Mouse (Mus musculus) left cerebral cortex, adult 9 months (tissue): ENCODE results near the gene Agtr1a.

Source experiments
- DNase-seq, 2 experiments: peaks; one replicate each; pipeline ENCODE4 v3.0.0; 2022; ENCODE audit warnings: low spot score in 2 of 2

Agtr1a gene

DNA sequence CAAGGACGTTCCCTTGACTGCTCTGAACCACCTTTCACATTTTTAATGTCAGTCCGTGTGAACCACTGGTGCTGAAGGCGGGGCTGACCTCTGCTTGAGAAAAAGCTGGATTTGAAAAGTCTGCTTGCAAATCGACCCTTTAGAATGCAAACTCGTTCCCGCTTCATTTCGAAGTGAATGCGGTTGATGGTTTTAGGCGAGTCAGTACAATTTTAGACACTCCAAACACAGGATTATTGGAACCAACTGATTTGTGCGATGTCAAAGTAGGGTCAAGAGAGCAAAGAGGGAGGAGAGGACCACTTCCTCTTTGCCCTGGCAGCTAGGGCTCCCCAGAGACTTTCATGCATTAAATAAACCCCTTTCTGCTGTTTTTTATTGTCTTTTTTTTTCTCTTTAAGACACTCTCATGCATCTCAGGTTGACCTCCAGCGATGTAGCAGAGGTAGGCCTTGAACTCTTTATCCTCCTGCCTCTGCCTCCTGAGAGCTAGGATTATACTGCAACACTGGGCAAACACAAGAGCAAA is 27.9 kb downstream of the Agtr1a start:
- DNase-seq: no peak

DNA sequence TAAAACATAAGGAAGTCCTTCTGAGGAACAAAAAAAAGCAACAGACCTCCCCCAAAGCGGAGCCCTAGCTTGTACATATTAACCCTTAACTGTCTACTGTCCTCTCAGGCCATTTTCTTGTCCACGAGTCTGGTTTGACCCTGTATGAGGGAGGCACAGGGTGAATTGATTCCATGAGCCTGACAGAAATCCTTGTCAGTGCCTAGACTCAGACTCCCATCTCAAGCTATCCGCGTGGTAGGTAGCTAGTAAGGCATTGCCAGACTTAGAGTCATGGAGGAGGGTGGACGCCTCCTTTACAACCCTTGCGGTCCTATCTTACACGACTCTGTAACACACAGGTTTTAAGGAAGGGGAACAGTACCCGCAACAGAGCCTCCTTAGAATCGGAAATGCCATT is 28.5 kb downstream of the Agtr1a start:
- no peak for DNase-seq

DNA sequence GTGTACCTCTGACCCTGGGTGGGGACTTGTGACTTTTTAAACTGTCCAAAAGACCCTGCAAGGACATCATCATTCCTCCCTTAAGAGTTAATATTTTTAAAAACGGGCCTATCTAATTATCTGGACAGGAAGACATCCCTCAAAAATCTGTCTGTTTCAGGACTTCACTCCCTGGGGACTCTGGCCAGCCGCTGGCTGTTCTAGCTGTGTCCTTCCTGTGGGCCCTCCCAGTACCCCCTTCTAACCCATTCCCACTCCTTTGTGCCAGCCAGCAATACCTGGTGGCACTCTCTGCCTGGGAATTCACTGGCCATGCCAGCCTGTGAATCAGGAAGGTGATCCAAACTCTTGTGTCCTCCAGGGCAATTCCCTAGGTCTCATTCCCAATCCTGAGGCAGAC is 29.1 kb downstream of the Agtr1a start:
- no peak for DNase-seq

DNA sequence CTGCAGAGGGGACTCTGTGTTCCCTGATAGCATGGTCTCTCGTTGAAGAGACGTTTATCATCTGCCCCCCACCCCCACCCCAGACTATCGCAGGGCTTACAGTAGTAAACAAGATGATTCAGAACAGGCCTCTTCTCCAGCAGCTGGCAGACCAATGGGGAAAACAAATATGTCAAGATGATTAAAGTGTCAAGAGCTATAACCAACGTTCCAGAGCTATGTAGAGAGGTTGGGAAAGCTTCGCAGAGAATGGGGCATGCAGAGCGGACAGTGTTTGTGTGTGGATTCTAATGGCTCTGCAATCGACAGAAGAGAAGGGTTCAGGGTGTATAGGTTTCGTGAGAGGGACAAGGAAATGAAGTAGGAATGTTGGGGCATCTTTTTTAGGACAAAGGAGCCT is 31.9 kb downstream of the Agtr1a start:
- DNase-seq: no peak

DNA sequence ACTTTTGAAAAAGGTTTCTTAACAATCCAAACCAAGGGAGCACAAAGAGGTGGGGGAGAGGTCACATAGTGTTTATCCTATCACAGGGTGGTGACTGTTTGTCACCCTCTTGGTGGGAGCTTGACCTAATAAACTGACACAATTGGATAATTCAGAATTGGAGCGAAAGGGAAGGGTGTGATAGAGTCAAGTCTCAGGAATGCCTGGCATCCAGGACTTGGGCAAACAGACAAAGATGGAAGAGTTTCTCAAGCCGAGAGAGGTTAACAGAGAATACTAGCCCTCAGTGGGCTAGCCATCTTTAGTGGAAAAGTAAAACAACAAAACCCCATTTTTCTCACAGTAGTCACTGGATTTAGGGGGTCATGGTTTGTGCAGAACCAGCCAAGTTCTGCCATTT is 32.5 kb downstream of the Agtr1a start:
- no peak for DNase-seq

DNA sequence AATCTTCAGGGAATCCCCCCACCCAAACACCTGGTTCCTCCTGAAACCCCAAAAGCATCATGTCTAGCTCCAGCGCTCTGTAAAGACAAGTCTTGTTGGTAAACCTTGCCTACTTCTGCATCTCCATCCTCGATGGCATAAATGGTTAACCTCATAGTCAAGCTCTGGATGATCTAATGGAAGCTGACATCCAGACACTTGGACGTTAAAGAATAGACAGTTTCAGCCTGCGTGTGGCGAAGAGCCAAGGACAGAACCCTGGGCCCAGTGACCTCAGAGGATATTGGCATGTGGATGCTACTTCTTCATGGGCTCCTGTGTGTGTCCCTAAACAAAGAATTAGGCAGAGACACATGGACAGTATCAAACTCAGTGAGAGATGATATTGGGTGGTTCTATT is 42.6 kb downstream of the Agtr1a start:
- DNase-seq: no peak

DNA sequence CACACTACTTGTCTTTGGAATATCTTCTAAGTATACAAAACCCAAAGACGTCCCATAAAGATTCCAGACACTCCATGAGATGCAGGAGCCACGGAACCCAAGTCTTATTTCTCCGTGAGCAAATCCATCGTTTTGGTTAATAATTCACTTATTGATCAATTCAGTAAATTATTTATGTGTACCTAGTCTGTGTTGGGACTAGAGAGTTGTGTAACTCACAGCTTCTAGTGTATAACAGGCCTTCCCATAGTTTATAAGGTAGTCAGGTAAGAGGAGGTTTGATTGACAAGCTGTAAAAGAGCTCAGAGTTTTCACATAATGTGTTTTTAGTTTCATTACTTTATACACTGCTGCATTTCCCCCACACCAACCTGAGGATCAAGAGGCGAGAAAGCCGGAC is 48.9 kb downstream of the Agtr1a start:
- no peak for DNase-seq

DNA sequence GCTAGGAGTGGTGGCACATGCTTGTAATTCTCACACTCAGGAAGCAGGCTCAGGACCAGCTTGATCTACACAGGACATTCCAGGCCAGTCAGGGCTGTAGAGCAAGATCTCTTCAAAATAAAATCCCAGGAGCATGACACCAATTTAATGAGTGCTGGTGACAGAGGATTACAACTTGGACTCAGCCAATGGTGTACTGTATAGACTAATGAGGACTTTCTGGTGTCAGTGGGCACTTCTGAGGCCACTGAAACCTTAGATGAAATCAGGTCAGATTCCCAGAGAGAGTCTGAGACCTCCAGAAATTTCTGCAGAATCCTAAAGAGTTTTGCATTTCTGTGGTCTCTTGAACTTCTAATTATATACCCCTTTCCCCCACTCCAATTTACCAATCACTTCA is 57.9 kb downstream of the Agtr1a start:
- DNase-seq: no peak

DNA sequence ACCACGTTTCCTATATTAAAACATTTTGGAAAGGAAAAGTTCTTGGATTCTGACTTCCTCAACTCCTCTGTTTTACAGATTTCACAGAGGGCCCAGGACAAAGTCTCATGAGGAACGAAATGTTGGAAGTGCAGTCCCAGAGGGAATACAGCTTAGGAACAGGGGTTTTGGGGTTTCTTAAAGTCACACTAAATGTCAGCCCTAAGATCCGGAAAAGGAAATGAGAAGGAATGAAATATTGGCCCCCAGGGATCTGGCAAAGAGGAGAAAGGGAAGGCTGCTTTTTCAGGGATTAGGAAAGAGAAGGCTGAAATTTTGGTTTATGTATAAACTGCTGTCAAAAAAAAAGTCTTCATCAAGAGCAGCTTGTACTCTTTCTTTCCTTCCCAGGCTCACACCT is 60.2 kb downstream of the Agtr1a start:
- no peak for DNase-seq

DNA sequence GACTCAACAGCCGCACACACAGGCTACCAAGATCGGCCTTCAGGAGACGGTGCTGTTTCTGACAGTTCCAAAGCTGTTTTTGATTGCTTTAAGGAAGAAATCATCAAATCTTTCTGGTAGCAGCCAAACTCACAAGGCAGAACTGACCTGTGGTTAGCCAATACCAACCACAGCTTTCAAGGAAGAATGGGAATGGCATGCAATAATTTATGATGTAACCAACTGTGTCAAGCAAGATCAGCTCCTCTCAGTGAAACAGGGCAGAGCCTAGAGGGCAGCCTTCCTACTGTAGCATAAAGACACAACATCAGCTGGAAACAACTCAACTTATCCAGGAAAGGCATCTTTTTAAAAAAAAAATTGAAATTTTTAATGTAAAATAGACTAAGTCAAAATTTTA is 62.6 kb downstream of the Agtr1a start:
- DNase-seq: no peak

DNA sequence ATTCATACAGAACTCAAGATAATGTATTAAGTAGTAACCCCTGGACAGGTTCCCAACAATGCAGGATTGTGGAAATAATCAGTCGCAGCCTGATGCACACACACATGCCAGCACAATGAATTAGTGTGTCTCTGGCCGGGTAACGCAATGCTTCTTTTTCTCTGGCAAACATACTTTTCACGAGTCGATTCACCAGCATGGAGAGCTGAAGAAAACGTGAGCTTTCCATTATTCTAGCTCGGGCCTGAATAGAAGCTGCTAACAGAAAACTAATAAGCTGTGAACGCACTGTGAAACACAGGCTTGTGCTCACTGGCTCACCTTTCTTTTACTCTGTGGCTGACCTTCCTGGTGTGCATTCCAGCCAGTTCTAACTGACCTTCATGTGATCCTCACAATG is 64.4 kb downstream of the Agtr1a start:
- no peak for DNase-seq

DNA sequence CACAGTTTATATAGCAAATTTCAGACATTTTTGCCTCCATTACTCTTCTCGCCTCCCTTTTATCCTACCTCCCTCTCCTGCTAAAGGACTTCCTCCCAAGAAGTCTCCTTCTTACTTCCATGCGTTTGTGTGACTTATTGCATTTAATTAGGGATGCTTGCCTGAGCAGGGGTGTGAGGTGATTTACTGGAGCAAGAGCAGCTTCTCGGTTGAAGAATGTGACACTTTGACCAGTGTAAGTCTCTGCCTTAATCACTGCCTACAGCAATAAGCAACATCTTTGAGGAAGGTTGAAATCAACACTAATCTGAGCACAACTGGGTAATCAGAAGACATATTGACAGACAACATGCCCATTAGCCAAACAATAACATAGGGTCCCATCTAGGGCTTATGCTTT is 67.6 kb downstream of the Agtr1a start:
- DNase-seq: no peak

DNA sequence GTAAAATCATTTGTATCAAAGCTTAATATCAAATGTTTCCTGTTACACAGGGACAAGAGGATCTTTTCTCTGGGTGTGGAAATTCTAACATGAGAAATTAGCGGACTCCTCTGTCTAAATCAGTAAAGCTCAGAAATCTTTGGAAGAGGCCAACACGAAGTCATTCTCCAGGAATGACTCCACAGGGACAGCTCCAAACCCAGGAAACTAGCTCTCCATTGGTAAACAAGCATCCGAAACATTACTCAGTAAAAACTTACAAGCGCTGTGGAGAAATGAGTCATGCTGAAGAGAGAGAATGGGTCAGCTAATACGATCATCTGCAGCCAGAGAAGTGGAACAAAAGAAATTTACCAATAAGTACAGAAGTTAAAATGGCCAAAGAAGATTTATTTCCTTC is 82.4 kb downstream of the Agtr1a start:
- DNase-seq: no peak

DNA sequence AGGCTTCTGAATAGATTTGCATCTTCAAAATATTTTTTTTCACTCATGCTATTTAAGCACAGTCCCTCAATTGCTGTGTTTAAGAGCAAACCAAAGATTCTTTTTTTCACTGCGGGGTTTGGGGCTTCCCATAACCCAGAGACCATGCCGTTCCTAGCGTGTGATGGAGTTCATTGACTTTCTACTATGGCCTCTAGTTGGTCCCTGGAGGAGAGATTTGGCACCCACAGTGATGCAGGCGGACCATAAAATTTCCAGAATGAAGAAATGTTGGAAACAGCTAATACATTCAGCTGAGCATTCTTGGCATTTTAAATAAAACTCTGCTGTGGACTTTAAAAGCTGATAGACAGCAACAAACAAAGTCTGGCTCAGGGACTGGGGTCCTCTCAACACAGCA is 90.8 kb downstream of the Agtr1a start:
- no peak for DNase-seq

DNA sequence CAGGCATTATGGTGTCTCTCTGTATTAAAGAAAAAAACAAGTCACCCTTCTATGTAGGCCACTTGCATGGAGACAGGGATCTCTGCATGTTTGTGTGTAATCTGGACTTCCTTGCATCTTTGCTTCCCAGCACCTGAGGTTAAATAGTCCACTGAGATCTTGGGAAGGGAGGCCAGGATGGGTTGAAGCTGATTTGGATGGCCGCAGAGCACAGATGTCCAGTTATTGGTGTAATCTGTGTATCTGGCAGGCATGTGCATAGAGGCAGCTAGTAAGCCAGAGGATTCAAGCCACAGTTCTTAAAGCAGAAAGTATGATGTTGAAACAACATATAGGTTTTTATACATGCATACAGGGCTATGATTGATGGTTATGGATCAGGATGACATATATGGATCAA is 91.2 kb downstream of the Agtr1a start:
- DNase-seq: no peak
